Mouse (Mus musculus) gastrocnemius, adult 8-10 months (tissue): ENCODE measurements around the gene En2. TPM values are rescaled to one million over a fixed set of nuclear protein-coding genes. Genes with fewer than 3 reads are reported as not detected.

Experiments used
- DNase-seq, 2 experiments: peaks; one replicate each; pipeline ENCODE4 v3.0.0; 2022; ENCODE audit warnings: low spot score in 2 of 2
- total RNA-seq, 4 experiments: library from RNA; stranded (reverse); gene quantifications; 2 replicates each; pipeline ENCODE4 v1.2.4; 2022

En2 gene
- total RNA-seq, 4 experiments from 2014 or later, result 0.38 to 0.48 (median 0.44) TPM

DNA sequence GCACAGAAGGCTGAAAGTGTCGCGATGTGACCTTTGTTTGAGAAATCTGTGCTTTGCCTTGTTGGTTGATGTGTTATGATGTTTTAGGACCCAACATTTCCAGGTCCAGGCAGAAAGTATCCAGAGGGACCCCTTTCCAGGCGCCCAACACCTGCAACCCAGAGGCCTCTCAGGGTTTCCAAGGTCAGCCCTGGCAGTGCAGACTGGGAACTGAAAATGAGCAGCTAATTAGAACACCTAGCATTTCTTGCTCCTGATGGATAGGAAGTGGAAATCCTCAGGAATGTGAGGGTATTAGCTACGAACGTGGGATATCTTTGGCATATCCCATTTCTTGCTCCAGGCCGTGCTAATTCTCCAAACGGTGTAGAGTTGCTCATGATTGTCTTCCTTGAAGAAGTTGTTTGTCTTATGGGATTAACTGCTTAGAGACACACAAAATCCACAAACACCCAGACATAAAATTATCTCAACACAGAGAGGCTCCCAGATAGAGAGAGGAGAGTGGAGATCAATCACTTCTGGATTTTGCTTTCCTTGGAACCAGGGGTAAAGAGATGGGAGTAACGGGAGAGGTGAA lies 5.5 kb upstream of the En2 start:
- no peak for DNase-seq

DNA sequence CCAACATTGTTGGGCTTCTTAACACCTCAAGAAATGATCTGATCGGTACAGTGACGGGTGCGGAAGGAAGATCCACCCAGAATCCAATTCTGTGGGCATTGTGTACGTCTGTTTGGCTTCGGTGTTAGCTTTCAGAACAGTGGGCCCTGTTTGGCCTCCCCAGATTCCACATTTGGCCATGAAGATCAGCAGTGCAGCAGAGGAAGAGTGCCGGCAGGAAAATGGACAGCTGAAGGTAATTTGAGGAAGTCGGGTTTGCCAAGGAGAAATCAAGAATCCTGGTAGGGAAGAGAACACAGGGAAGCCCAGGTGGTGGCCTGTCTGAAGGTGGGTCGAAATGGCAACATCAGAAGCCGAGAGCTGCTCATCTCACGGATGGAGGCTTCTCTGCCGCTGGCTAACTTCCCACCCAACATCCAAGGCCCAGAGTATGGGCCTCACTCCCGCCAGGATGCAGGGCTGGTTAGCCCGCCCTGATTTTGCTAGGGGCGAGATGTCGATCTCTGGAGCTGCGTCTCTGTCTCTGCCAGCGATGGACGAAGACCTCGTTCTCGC lies 4.0 kb upstream of the En2 start:
- no peak for DNase-seq

DNA sequence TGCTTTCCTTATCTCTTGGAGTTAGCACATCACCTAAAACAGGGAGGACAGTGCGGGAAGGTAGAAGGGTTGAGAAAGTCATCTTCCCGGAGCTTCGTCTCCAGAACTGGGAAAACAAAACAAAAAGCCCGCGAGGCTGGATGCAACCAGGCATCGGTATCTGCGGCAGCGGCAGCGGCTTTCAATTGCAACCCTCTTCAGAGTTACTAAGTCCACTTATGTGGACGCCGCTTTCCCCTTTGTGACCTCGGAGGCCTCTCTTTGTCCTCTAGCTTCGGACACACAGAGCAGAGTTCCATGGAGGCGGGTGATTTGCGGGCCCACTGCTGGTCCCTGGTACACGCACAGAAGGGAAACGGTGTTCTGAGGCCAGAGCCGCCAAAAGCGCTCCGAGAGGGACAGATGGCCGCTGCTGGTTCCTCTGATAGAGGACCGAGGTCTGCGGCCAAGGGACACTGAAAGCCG lies 3.5 kb upstream of the En2 start:
- no peak for DNase-seq

DNA sequence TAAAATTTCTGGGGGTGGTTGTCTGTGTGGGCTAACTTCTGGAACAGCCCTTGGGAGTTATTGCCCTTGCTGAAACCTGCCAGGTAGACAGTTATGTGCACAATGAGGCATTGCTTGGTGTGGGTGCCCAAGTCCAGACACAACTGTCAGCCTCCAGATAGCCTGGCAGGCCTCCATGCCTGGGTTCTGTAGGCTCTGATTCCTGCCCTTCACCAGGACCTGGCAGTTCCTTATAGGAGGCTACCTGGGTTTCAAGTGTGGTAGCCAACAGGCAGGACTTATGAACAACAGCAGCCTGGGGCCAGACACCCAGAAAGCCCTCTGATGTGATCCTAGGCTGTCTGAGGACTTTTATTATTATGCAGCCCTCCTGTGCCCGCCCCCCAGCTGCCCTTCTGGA lies 1.6 kb upstream of the En2 start:
- DNase-seq, result no peak

DNA sequence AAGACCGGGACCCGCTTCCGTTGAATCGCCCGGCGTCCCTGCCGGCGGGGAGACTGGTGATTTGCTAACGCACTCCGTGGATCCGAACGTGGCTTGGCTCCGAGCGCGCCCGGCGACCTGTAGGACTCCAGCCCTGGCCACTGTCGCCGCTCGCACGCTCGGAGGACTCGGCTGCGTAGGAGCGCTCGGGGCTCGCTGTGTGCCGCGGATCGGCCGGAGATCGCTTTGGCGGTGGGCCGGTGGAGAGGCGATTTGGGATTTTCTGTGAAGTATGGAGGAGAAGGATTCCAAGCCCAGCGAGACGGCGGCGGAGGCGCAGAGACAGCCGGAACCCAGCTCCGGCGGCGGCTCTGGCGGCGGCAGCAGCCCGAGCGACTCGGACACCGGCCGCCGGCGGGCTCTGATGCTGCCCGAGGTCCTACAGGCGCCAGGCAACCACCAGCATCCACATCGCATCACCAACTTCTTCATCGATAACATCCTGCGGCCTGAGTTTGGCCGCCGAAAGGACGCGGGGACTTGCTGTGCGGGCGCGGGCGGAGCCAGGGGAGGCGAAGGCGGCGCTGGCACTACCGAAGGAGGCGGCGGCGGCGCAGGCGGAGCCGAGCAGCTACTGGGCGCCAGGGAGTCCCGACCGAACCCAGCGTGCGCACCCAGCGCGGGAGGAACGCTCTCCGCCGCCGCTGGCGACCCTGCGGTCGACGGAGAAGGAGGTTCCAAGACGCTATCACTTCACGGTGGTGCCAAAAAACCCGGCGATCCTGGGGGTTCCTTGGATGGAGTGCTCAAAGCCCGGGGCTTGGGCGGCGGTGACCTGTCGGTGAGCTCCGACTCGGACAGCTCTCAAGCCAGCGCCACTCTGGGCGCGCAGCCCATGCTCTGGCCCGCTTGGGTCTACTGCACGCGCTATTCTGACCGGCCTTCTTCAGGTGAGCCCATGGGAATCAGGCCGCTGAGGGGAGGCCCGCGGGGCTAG lies 1.1 kb downstream of the En2 start:
- DNase-seq, result peak in 1 of 2 experiments; percentile 22

DNA sequence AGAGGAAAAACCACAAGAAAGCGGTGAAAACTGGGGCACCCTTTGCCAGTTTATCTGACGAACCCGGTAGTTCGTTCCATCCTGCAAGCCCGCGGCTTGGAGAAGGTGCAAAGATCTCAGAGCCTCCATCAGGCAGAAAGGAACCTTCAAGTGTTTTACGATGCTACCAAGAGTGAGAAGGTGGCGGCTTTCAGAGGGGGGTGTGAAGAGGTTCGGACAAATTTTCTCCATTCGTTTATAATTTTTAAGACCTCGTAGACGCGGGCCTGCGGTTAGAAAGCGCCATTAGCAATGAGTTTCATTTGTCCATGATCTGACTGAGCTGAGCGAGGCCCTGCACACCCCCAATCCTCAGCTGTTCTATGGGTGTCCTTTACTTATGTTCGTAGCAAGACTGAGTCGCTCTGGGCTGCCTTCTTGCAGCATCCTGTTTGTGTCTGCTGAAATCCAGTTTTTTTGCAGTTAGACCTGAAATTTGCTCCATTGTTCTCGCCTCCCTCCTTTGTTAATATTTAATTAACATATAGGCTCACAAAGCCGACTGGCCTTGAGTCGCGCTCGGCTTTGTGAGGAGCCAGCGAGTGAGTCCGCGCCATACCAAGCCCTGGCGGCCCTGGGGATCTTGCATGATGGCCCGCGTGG lies 2.2 kb downstream of the En2 start:
- DNase-seq, result no peak

DNA sequence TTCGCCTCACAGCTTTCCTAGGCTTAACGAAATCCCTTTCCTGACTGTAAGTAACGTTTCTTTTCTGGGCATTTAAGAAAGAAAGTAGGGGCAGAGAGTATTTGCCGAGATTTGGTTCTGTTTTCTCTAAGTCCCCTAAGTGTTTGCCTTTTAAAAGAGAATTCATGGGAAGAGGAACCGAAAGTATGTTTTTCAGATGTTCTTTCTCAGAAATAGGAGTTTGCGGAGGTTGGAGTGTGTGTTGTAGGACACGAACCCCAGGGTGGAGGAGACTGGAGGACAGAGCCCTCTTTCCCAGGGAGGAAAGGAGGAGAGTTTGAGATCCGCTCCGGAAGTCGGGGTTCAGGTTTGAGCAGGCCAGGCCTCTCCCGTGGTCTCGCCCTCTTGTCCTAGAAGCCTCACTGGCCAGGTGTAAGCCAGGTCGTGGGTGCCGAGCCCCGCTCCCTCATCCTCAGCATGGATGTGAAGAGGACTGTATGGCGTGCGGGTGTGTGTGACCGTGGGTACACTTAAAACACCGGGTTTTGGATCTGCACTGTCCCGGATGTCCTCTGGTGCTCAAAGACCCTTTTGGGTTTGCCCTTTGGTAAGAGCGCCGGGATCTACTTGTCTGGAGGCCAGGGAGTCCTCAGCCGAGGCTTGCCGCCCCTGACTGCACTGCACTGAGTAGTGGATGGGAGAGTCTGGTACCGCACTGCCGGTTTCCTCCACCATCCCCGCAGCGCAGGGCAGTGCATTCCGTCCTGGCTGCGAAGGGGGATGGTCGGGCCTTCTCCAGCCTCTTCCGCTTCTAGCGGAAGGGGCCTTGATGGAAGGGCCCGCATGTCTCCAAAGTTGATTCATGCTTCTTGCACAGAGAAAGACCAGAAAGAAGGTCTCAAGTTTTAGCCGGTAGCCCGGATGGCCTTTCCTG lies 3.0 kb downstream of the En2 start:
- no peak for DNase-seq

DNA sequence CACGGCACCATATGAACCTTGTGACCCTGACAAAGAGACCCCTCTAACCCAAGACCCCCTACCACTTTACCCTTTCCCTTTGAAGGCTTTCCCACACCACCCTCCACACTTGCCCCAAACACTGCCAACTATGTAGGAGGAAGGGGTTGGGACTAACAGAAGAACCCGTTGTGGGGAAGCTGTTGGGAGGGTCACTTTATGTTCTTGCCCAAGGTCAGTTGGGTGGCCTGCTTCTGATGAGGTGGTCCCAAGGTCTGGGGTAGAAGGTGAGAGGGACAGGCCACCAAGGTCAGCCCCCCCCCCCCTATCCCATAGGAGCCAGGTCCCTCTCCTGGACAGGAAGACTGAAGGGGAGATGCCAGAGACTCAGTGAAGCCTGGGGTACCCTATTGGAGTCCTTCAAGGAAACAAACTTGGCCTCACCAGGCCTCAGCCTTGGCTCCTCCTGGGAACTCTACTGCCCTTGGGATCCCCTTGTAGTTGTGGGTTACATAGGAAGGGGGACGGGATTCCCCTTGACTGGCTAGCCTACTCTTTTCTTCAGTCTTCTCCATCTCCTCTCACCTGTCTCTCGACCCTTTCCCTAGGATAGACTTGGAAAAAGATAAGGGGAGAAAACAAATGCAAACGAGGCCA lies 3.8 kb downstream of the En2 start:
- no peak for DNase-seq

DNA sequence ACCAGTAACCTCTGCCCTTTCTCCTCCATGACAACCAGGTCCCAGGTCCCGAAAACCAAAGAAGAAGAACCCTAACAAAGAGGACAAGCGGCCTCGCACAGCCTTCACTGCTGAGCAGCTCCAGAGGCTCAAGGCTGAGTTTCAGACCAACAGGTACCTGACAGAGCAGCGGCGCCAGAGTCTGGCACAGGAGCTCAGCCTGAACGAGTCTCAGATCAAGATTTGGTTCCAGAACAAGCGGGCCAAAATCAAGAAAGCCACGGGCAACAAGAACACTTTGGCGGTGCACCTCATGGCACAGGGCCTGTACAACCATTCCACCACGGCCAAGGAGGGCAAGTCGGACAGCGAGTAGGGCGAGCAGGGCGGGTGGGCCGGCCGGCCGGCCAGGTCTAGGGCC lies 4.6 kb downstream of the En2 start:
- DNase-seq, result no peak

DNA sequence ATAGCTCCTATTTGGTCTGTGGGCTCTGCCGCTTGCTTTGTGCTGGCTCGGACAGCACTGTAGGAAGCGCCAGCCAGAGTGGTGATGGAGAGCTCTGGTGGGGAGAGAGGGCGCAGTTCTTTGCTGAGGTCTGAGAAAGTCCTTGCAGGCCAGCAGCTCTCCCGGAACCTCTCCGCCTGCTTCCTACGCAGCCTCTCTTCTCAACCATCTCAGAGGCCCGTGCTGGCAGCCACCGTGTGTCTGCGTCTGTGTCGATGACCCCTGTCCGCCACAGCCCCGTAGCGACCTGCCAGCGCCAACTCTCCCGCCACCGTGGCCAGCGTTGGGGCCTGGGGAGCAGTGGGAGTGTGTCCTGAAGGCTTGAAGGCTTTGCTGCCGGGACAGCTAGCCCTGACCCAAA lies 5.4 kb downstream of the En2 start:
- no peak for DNase-seq

DNA sequence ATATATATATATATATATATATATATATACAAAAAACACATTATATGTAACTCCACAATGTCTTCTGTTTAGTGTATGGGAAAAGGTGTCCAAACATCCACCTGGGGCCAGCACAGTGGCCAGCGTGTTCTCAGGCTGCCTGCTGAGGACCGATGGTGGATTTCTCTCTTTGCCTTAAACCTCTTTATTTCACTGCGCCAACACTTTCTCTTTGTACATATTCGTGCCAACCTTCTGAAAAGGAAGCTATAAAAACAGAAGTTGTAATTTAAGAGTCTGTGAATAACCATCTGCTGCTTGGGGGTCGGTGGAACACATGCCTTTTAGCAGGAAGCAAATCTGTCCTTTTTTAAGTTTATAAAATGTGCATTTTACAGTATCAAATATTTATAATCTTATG lies 6.2 kb downstream of the En2 start:
- DNase-seq, result no peak

DNA sequence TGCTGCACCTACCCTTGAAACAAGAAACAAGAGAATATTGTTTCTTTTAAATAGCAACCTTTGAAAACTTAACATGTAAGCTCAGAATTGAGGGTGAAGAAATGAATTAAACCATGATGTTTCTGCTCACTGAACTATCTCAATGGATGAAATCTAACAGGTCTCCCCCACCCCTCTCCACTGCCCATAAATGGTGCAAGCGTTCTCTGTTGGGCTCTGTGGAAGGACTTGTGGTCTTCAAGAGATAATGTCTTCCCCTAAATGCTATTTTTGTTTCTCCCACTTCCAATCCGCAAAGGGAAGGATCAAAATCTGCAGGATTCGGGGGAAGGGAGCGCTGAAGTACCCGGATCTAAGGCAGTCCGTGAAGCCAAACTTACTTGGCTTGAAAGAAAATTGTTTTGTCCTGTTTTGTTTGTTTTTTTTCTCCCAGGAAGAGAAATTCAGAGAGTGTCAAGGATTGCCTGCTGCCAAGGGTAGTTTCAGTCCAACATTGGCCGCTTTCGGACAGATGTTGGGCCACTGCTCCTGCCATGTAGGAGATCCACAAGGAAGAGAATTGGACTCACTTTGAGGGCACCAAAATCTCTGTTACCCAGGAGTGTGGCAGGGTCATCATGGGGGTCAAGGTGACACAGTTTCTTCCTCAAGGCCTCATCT lies 6.9 kb downstream of the En2 start:
- no peak for DNase-seq

DNA sequence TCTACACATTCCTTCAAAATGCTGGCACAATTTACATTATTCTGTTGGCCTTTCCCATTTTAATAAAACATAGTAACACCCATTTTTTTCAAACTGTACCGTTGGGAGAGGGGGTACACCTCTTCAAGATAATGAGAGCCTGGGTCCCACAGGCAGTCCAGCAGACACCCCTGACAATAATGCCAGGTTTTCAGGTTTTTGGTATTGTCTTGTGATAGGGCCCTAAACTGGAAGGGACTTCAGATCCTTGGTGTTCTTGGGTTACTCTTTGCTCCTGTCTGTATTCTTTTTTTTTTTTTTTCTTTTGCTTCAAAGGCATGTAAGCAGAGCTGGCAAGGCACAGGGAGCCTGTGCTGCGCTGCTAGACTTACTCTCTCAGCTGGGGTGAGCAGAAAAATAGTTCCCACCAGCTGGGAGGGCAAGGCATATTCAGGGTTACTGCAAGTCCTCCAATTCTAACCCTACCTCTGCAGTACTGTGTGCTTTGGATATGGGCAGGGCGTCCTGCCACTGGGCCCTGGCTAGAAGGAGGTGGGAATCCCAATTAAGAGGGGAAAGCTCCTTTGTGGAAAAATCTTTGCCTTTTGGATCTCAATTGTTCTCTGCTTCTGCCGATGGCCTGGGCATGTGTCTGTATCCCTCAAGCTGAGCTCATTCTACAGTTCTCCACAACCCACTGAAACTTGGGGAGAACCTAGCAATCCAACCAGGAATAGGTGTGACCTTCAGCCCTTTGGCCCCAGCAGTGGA lies 7.6 kb downstream of the En2 start:
- no peak for DNase-seq

DNA sequence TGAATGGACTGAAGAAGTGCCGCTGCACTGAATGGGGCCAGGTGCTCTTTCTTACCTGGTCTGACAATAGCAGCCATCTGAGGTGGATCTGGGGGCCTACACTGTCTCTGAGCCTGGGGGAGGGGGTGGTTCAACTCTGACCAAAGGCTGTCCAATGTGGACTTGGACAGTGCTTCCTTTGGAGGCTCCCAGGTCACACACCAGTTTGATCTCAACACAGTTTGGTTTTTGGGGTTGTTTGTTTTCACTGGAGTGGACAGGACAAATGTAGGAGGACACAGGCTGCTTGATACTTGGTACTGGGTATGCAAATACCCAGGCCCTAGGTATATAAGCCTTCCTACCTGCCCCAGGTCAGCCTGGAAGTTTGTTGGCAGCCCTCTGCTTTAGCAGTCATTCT lies 8.2 kb downstream of the En2 start:
- no peak for DNase-seq

DNA sequence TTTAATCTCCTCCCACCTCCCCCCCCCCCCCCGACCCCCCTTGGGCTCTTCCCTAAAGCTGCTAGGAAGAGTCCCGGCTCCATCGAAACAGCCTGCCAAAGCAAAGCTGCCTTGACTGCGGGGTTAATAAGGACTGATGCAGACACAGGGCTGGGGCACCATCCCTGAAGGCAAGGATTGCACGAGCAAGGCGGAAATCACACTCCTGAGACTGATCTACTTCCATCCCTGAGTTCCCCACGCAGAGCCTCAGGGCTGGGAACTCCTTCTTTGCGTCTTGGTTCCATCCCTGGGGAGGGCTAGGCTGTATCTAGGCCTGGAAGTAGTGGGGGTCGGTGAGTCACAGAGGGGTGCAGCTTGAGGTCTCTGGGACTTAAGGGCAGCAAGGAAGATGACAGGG lies 8.6 kb downstream of the En2 start:
- no peak for DNase-seq

DNA sequence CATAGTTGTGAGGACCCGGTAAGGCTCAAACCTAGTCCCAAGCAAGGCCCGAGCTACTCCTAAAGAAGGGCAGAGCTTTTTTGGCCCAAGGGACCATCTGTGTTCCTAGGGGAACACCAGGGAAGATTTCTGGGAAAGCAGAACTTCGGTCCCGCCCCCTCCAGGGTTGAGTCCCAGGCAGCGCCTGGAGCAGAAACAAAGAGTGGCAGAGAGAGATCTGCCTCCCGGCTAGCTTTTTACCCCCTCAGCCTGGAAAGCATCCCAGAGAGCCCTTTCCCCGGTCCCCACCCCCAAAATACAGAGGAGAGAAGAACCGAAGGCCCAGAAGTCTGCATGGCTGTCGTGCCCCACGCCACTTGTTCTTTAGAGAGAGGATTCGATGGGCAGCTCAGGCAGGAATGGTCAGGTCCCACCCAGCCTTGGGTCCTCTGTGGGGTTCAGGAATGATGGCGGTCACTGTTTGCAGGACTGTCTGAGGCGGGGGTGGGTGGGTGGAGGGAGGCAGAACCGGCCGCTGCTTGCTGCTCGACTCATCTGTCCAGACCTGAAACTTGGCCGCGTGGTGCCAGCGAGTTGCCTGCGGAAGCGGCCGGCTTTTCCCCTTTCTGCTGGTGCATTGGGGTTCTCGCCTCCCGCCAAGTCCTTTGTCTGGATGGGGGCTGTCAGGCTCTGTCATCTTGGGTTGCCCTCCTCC lies 9.5 kb downstream of the En2 start:
- no peak for DNase-seq

DNA sequence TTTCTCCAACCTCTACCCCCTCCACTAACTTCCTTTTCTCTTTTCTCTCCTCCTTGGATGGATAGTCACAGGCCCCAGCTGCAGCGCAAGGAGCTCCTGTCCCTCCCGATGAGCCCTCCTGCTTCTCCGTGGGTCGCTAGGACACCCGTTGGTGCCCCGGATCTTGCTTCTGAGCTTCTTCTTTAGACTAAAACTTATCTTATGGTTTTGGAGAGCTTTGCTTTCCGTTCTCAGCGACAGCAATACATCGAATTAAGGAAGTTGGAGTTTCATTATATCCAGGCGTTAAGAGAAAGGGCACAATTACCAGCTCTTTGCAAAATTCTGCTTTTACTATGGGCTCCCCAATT lies 10.1 kb downstream of the En2 start:
- DNase-seq, result no peak

DNA sequence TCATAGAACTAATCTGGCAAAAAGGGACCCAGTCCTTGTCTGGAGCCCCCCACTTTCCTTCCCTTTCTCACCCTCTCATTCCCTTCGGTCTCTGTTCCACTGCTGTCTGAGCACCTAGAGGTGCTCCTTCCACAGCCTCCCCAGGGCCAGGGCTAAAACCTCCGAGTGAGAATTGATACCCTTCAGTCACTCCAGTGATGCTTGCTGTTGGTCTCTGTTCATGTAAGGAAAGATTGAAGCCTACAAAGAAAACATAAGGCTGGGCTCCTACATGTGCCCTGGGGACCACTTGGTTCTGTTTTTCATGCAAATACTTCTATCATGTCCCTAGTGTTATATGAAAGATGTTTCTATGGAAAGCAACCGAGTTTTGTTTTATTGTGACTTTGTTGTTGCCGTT lies 10.5 kb downstream of the En2 start:
- DNase-seq, result no peak

DNA sequence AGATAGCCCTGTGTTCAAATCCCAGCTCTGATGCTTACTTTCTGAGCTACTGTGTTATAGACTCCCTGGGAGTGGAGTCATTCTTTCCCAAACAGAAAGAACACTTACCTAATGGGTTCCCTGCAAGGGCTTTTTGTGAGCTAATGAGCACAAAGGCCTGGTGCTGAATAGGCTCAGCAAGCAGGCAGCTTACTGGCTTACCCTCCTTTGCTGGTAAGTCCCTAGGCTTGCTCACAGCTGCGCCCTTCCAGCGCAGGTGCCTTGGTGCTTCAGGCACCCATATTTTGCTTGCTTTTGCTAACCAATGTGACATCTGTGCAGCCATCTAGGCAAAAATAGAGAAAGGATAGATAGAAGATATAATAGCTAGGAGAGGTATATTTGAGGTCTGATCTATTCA lies 11.1 kb downstream of the En2 start:
- no peak for DNase-seq
